Mouse (Mus musculus) testis, postnatal 10 days (tissue): ENCODE results near the gene Tbxa2r.

Experiments used
- DNase-seq: peaks from one replicate; pipeline ENCODE4 v3.0.0; 2021; ENCODE audit warnings: low spot score

Gene Tbxa2r

DNA sequence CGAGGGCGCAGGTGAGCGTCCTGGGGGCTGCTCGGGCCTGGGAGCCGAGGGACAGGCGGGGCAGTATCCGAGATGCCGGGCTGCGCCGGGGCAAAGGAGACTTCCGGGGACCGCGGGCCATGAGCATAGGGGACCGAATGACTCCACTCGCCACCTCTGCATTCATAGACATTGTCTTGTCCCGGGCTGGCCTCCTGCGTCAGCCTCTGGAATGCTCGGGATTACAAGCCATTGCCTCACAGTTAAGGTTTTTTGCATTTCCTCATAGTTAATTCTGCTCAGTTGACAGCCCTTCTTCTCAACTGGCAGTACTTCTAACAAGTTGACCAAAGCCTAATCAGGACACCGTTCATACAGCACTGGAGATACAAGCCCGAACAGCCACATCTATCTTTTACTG is 7.1 kb upstream of the Tbxa2r start:
- no peak for DNase-seq

DNA sequence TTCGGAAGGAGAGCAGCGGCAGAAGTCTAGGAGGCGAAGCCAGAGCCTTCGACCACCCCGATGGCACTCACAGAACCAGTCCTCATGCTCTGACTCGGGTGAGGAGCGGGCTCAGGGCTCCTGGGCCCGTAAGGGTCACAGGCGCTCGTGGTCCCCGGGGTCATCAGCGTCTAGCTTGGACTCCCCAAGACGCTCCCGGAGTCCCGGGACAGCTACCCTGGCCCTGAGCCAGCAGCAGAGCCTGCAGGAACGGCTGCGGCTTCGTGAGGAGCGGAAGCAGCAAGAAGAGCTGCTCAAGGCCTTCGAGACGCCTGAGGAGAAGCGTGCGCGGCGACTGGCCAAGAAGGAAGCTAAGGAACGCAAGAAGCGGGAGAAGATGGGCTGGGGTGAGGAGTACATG is 6.1 kb upstream of the Tbxa2r start:
- DNase-seq = peak; percentile 67

DNA sequence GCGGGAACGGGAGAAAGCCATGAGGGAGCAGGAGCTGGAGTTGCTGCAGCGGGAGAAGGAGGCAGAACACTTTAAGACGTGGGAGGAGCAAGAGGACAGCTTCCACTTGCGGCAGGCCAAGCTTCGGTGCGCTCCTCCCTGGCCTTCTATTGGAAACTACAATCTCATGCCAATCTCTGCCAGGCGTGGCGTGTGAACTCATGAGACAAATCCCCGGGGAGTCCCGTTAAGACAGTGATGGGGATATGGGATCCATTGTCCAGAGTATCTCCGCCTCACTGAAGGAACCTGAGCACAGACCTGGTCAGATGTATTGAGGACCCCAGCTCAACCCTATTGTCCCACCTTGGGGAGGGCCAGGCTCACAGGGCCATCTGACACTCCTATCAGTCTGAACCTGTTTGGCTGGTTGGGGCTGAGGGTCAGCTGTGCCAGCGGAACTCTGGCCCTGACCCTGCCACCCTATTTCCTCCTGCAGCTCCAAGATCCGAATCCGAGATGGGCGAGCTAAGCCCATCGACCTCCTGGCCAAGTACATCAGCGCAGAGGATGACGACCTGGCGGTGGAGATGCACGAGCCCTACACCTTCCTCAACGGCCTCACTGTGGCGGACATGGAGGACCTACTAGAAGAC is 5.3 kb upstream of the Tbxa2r start:
- no peak for DNase-seq

DNA sequence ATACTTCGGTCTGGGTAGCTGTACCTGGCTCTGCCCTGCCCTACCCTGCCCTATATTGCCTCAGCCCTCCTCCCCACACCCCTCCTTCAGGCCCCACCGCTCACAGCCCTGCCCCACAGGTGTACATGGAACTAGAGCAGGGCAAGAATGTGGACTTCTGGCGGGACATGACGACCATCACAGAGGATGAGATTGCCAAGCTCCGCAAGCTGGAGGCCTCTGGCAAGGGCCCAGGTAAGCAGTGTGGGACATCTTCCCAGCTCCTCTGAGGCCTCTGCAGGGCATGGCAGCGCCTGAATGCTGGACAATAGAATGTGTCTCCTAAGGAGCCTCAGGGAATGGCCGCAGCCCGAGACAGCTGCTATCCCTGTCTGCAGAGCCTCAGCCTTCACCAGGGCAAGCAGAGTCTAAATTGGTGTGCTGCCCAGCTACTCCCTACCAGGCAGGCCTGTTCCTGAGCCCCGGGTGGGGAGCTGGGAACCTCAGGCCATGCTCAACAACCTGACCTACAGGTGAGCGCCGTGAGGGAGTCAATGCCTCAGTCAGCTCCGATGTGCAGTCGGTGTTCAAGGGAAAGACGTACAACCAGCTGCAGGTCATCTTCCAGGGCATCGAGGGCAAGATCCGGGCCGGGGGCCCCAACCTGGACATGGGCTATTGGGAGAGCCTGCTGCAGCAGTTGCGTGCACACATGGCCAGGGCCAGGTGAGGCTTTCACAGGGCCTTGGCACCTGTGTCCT is 4.6 kb upstream of the Tbxa2r start:
- DNase-seq = no peak

DNA sequence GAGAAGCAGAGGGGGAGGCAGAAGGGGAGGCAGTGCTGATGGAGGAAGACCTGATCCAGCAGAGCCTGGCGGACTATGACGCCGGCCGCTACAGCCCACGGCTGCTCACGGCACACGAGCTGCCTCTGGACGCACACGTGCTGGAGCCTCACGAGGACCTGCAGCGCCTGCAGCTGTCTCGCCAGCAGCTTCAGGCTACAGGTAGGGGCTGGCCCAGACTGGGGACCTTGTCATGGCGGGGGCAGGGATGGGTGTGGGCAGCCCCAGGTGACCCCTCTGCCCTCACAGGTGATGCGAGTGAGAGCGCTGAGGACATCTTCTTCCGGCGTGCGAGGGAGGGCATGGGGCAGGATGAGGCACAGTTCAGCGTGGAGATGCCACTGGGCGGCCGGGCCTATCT is 3.4 kb upstream of the Tbxa2r start:
- no peak for DNase-seq

DNA sequence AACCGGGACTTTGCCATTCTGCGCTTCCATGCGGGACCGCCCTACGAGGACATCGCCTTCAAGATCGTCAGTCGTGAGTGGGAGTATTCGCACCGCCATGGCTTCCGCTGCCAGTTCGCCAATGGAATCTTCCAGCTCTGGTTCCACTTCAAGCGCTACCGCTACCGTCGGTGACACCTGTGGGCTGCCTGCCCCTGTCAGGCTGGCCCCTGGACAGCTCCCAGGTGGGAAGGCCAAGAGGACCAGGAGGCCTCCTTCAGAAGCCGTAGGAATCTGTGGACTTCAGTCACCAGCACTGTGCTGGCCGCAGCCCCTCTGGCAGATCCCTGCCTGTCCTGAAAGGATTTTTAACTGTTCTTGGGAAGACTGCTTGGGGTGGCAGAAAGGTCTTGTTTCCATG is 2.8 kb upstream of the Tbxa2r start:
- no peak for DNase-seq

DNA sequence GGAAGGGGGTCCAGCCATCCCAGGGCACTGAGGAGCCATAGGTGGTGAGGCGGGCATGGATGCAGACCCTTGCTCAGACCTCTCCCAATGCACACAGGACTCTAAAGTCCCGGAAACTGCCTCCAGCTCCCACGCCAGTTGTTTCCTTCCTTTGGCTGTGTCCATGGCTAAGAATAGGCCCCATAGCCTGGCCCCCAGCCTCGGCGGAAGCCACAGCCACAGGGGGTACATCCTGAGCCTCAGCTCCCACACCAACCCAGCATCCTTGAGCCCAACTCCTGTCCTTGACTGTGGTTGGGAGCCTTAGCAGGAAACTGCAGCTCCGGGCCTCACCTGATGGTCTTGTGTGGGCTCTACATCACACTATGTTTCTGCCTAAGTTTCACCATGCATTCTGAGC is 1.7 kb upstream of the Tbxa2r start:
- DNase-seq = no peak

DNA sequence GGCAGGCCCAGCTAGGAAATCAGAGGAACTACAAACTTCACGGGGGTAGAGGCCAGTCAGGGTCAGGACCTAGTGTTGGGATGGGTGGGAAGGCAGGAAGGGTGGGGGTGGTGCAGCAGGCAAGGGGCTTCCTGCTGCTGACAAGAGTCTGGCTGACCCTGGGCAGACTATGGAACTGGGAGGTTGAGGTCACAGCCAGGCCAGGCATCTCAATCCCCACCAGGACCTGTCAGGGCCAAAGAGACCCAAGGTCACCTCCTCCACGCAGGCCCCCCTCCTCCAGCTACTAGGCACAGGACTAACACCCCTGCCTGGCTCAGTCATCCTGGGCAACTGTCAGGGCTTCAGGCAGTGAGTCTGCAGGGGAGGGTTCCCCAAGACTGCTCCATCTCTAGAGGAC is 572 bp upstream of the Tbxa2r start:
- DNase-seq = no peak

DNA sequence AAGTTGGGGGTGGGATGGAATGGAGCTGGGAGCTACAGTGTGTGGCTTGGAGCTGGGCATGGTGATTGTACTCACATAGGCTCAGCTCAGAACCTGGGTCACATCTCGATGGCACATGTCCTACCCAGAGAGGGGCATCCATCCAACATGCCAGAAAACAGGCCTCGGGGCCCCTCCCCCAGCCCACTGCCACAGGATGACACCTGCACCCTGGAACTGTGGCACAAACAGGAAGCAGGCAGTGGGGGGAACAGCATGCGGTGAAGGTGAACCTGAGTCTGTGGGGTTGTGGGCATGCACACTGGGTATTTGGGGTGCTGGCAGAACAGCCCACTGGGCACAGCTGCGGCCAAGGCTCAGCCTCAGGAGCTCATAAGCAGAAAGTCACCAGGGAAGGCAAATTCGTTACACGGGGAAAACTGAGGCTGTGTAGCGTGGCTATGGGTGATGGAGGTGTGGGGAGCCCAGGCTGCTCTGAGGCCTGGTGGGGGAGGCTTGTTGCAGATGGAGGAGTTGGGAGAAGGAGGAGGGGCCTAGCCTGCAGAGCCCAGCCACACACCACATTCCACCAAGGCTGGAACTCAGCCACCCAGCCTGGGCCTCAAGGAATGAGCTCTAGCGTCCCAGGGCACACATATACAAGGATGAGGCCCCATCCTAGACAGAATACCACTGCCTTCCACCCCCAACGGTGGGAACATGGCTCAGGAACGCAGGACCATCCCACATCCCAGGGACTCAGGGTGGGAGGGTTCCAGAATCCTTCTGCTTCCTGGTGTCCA is 854 bp downstream of the Tbxa2r start:
- peak; percentile 77 for DNase-seq

DNA sequence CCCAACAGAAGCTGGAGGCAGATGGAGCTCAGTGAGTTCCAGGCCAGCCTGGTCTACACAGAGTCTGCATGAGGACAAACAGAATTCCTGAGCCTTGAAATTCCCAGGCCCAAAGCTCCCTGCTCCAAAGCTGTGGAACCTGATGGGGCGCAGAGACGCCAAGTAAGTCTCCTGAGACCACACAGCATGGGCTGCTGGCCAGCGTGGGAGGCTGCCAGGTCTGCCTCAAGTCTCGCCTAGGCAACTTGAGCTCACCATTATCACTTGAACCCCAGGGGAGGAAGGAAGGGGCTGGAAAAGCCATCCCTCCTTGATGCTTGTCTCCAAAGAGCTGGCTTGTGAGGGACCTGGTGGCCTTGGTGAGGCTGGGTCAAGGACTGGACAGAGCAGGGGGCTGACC is 1.5 kb downstream of the Tbxa2r start:
- DNase-seq = peak; percentile 71

DNA sequence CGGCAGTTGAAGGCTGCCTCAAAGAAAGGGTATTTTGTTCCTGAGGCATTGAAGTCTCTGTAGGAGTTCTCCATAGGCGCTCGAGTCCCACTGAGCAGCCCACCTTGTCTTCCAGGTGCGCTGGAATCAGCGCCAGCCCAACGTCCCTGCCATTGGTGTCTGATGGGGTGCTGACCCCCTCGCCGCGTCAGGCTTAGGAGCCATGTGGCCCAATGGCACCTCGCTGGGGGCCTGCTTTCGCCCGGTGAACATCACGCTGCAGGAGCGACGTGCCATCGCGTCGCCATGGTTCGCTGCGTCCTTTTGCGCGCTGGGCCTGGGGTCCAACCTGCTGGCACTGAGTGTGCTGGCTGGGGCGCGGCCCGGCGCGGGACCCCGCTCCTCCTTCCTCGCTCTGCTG is 3.7 kb downstream of the Tbxa2r start:
- DNase-seq = no peak

DNA sequence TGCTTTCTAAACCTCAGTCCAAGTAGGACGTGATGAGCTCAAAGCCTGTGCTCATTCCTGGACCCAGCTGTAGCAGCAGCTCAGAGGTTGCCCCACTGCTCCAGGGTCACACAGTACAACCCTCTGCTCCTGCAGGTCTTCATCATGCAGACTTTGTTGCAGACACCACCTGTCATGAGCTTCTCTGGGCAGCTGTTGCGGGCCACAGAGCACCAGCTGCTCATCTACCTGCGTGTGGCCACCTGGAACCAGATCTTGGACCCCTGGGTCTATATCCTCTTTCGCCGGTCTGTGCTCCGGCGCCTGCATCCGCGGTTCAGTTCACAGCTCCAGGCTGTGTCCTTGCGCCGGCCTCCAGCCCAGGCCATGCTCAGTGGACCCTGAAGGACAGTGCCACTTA is 5.8 kb downstream of the Tbxa2r start:
- no peak for DNase-seq

DNA sequence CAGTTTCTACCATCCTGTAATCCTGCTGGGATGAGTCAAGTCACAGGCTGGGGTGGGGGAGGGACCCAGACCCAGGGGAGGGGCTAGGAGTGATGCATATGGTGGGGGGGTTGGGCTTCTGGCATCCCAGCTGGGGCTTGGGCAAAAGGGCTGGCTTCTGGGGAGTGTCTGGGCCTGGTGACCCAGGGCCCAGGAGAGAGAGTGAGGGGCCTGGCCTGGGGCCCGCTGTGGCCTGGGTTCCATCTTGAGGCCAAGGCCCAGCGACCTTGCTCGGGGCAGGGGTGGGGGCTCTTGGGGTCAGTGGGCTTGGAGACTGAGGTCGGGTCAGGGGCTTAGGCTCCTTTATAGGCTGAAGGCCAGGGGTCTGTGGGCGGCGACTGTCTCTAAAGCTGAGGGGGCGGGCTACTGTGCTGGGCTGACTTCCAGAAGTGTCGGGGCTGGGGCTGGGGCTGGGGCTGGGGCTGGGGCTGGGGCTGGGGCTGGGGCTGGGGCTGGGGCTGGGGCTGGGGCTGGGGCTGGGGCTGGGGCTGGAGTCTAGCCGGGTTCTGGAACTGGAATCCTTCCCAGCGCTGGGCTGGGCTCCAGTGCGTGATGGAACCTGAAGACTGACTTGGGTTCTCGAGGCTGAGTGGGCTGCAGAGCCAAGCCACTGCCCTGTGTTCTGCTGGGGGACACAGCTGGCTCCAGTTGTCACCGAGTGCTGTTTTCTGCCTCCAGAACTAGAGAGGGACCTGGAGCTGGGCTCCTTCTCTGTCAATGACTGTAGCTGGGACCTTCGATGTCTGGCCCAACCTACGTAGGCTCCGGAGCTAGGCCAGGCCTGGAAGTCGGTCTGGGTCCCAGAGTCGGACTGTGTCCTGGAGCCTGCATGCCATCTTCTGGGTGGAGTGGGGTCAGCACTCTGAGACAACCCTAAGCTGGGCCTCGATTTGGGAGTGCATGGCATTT is 7.1 kb downstream of the Tbxa2r start:
- DNase-seq = no peak

DNA sequence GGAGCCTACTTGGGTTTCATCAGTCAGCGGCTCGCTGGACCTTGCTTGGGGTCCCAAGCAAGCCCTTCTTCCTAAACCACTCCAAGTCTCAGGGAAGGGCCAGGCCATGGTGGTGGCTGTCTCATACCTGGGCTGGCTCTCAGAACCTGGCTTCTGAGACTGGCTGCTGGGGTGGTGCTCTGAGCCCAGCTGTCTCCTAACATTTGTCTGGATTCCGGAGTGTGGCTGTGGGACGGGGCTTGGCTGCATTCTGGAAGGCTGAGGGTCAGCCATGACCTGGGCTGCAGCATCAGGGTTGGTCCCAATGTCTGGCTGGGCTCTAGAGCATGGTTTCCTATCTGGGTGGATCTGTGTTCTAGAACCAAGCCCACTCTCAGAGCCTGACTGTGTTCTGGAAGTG is 8.0 kb downstream of the Tbxa2r start:
- no peak for DNase-seq

DNA sequence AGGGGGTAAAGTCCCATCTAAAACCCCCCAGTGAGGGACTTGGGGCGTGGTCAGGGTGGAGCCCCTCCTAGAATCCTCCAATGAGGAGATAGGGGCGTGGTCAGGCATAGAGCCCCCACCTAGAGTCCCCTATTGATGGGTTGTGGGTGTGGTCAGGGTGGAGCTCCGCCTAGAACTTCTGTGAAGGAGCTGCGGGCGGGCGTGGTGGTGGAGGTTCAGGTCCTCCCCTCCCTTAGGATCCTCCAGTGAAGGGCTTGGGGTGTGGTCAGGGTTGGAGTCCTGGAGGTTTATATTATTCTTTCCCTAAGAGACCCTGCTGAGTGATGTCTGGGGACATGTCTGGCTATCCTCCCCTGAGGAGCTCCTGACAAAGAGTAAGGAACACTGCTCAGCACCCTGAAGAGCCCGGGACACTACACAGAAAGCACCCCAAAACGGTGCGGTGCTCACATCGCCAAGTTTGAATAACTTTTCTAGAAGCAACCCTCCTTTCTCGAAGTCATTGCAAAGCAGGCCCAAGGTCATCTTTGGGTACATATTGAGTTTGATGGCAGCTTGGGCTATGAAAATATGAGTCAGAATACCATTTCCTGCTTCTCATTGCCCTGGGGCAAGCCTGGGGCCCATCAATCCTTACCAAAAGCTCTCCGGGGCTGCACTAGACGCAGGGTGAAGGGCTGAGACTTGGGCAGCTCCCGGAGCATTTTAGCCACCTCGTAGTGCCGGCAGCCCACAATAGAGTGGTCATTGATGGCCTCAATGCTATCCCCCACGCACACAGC is 12.2 kb downstream of the Tbxa2r start:
- DNase-seq = peak; percentile 60

DNA sequence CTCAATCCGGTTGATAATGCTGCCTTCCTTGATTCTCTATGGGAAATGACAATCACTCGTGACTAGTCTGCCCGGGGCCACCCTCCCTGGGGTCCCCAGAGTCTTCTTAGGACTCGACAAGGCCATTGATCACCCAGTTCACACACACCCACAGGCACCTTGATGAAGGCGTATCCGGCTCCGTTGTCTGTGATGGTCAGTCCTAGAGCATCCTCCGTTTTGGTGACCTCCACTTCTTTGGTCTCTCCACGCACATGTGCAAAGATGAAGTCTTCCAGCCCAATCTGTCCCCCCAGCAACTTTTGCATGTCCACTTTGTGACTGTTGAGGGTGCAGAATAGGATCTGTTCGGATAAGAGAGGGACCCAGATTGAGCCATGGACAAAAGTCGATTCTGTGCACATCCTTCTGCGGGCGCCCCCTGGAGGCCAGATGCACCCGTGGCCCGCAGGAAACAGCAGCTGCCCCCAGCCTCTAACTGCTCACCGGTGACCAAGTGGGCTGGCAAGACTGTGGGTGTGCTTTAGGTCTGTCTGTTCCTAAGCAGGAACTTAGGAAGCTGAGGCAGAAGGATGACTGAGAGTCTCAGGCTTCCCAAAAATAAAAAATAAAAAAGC is 12.9 kb downstream of the Tbxa2r start:
- DNase-seq = peak; percentile 92

DNA sequence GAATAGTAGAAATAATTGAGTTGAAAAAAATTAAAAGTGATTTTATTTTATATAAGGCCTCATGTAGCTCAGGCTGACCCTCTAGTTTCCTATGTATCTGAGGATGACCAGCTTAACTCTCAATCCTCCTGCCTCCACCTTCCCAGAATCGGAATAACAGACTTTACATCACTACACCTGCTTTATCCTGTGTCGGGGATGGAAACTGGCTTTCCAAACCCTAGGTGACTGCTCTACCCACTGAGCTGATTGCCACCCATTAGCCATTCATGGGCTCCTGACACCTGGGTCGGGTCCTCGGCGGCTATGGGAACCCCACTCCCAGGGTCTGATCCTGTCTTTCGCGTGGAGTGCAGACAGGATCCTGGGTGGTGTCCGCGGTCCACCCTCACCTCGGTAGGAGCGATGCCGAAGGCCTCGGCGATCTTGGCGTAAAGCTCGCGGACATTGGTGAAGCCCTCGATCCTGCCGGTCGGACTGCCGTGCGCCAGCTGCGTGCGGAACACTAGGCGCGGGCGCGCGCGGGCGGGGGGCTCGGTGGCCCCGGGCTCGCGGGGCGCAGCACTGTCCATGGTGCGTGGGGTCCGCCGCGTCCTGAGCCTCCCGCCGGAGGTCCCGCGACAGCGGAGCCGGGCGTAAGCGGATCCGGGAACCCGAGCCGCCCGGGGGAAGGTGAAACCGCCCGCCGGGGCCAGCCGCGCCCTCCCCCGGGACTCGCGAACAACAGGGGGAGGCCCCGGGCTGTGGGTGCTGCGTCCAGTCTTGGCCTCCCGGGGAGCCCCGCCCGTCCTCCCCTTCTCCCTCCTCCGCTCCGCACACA is 14.4 kb downstream of the Tbxa2r start, which contains the start of gene Gipc3:
Gene Gipc3, minus strand, starts transcription at position 581 of the 820 bp plus-strand sequence.
- no peak for DNase-seq

DNA sequence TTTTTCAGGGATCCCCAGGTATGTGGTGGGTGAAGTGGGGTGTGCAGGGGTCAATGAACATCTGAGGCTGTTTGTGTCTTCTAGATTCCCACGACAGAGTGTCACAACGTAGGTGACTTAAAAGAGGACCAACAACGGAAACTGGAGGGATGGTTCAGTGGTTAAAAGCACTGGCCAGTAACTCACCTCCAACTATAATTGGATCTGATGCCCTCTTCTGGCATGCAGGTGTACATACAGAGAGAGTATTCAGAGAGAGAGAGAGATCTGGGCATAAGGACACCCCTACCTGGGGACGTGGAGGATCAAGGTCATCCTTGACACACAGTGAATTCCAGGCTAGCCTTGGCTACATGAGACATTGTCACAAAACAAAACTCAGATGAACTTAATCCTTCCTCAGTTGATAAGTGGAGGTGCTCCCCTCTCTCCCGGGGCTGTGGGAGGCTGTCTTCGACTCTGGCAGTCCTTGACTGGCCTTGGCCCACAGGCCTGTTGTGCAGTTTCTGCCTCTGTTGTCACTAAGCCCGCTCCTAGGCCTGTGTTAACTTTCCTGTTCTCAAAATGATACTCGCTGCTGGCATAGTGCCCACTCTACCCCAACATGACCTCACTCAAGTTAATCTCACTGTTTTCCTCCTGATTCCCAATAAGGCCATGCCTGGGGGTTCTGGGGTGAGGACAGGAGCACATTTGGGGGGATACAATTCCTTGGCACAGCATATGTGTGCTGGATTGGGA is 16.1 kb downstream of the Tbxa2r start:
- DNase-seq = peak; percentile 90

DNA sequence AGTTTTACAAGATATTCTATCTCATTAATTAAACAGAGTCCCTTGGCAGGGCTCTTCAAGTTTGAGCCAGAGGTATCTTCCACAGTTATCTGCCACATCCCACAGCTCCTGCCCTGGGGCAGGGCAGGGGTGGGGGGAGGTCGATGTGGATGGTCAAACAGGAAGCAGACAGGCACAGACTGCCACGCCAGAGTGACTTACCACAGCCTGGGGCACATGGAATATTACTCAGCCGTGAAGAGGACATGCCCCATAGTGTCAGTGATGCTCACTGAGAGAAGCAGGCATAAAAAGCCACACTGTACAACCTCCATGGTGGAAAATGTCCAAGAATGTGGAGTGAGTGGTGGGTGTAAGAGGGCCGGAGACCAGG is 16.6 kb downstream of the Tbxa2r start:
- DNase-seq = no peak
